In the genomic region with DNA sequence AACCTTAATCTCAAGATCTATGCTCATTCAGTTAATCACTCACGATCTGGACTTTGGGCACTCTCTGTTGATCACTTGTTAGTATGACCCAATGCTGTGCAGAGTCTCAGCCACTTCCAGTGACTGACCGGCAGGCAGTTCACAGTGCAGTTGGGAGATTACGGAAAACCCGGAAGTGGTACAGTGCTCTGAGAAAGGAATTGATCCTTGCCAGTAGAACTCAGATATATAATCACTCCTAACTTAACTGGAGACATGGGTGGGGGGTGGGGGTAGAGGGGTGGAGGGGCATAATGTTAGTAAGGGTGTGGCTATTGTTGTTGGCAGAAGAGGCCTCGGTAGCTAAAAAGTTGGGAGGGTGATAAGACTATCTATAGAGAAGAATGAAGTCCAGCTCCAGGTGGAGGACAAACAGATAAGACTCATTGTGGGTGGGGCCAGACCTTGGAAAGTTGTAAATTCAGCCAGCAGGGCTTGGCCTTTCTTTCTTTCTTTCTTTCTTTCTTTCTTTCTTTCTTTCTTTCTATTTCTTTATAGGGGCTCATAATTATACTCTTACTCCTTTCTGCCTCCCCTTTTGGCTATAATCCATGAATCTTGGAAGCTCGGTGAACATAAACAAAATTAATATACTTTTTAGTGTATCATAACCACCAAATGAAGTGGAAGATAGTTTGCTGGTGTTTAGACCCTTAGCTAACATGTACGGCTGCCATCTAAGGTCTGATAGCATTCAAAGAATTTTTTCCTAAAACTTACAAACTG, we compare ENCODE assay signal across 12 mouse cellular contexts. TPM values are rescaled to one million over a fixed set of nuclear protein-coding genes. Genes with fewer than 3 reads are reported as not detected.
DNase-seq lines count a peak whose midpoint lies in the region; ATAC-seq and TF ChIP-seq lines count a peak whose summit lies in the region.
"Had no signal": no experiment of that assay in that cellular context is flagged by ENCODE, and none has a peak within 500 bp of the region (broad histone marks: within the 10 kb centered on the region; RNA-seq: fewer than 3 reads in every experiment).

No protein-coding gene starts in this region.

- no peak for TF ChIP-seq CTCF in bone marrow, adult 2 months (IDR thresholded peaks at IDR 0.05; ENCODE audit: control insufficient read depth, insufficient read depth, low read length)
- TF ChIP-seq CTCF in lung, adult 2 months (IDR thresholded peaks at IDR 0.05; ENCODE audit: insufficient read depth, low read length), result no peak

- intact Hi-C loops in heart, postnatal 25 days (cut with DNase I), result loop anchor here (5.0 kb wide), 1 partner anchor 58 kb away; a partner anchor contains a TSS

- no peak overlapping the region for H3K4me3 ChIP-seq in heart, embryonic 13.5 days
- no peak overlapping the region for H3K4me3 ChIP-seq in bone marrow, adult 2 months (replicated peaks; ENCODE audit: control insufficient read depth, low read depth, low read length)
- no peak overlapping the region for H3K4me3 ChIP-seq in intestine, embryonic 15.5 days (replicated peaks)
- H3K4me3 ChIP-seq in macrophage (ENCODE audit: inconsistent target), result no peak overlapping the region
- H3K4me3 ChIP-seq in lung, adult 2 months (replicated peaks; ENCODE audit: extremely low read depth, low read depth, low read length), result no peak overlapping the region
- H3K4me3 ChIP-seq: hindbrain, embryonic 13.5 days had no signal

- DNase-seq in heart, postnatal 25 days (ENCODE audit: low spot score), result no peak
- no peak for DNase-seq in lung, adult 2 months
- no peak for DNase-seq in cerebellum, postnatal 36 days
- no peak for DNase-seq in frontal cortex, adult 2 months (ENCODE audit: extremely low spot score in 1 of 2, low spot score in 1 of 2)
- DNase-seq: adrenal gland, postnatal 36 days; gastrocnemius, postnatal 14 days; lung, embryonic 14.5 days had no signal

- TF ChIP-seq POLR2A in bone marrow, adult 2 months (IDR thresholded peaks at IDR 0.05; ENCODE audit: borderline replicate concordance, control insufficient read depth, low read depth, low read length), result no peak
- TF ChIP-seq POLR2A in lung, adult 2 months (IDR thresholded peaks at IDR 0.05; ENCODE audit: borderline replicate concordance, extremely low read depth, low read depth, low read length), result no peak

- no peaks in the 10 kb centered on the region for H3K27me3 ChIP-seq in heart, embryonic 13.5 days (replicated peaks)
- H3K27me3 ChIP-seq in intestine, embryonic 15.5 days (replicated peaks), result no peaks in the 10 kb centered on the region
- H3K27me3 ChIP-seq: hindbrain, embryonic 13.5 days had no signal

- H3K9ac ChIP-seq in heart, embryonic 13.5 days, result no peak overlapping the region
- H3K9ac ChIP-seq in intestine, embryonic 15.5 days, result no peak overlapping the region
- H3K9ac ChIP-seq: hindbrain, embryonic 13.5 days; lung, embryonic 14.5 days had no signal

- 54% methylated on average over 7 of the region's 7 CpGs for WGBS in heart, embryonic 13.5 days
- WGBS in bone marrow, adult 2 months, result 54% methylated on average over 7 of the region's 7 CpGs
- 59% methylated on average over 7 of the region's 7 CpGs for WGBS in intestine, embryonic 15.5 days
- WGBS in macrophage (ENCODE audit: missing documents), result 86% methylated on average over 7 of the region's 7 CpGs
- 53% methylated on average over 7 of the region's 7 CpGs for WGBS in lung, adult 2 months

- no peaks in the 10 kb centered on the region for H3K36me3 ChIP-seq in heart, embryonic 13.5 days
- no peaks in the 10 kb centered on the region for H3K36me3 ChIP-seq in intestine, embryonic 15.5 days
- H3K36me3 ChIP-seq in macrophage (ENCODE audit: inconsistent target), result no peaks in the 10 kb centered on the region
- H3K36me3 ChIP-seq: hindbrain, embryonic 13.5 days had no signal

- H3K4me2 ChIP-seq in heart, embryonic 13.5 days, result peak overlapping the region; percentile 13; the same call in 1 of the 2 replicates
- H3K4me2 ChIP-seq in intestine, embryonic 15.5 days (replicated peaks), result 0 out of 2 replicates have a peak overlapping the region, but pooled peaks have one; percentile 7
- H3K4me2 ChIP-seq: hindbrain, embryonic 13.5 days; lung, embryonic 14.5 days had no signal

- no peak overlapping the region for H3K27ac ChIP-seq in heart, embryonic 13.5 days (replicated peaks)
- H3K27ac ChIP-seq in bone marrow, adult 2 months (ENCODE audit: control insufficient read depth, insufficient read depth, low read depth, low read length, poor library complexity), result peak overlapping the region; percentile 65; the same call in 1 of the 2 replicates
- H3K27ac ChIP-seq in intestine, embryonic 15.5 days, result peak overlapping the region; percentile 63
- peak overlapping the region; percentile 62 for H3K27ac ChIP-seq in macrophage
- H3K27ac ChIP-seq: hindbrain, embryonic 13.5 days had no signal

- H3K4me1 ChIP-seq in heart, embryonic 13.5 days, result 0 out of 2 replicates have a peak, but pooled peaks cover 6% of the 10 kb centered on the region
- H3K4me1 ChIP-seq in bone marrow, adult 2 months (ENCODE audit: control insufficient read depth, insufficient read depth, low read length), result peaks cover 13% of the 10 kb centered on the region
- peaks cover 7% of the 10 kb centered on the region; the same call in 1 of the 2 replicates for H3K4me1 ChIP-seq in intestine, embryonic 15.5 days (replicated peaks)
- no peaks in the 10 kb centered on the region for H3K4me1 ChIP-seq in lung, adult 2 months (ENCODE audit: control insufficient read depth, insufficient read depth, low read length)
- H3K4me1 ChIP-seq: hindbrain, embryonic 13.5 days had no signal

- no peaks in the 10 kb centered on the region for H3K79me2 ChIP-seq in macrophage (ENCODE audit: inconsistent target)

- ATAC-seq in heart, embryonic 13.5 days (ENCODE audit: extremely low read depth, insufficient number of reproducible peaks, low FRiP score, low TSS enrichment), result no peak
- peak; percentile 85 for ATAC-seq in intestine, embryonic 15.5 days

- H3K9me3 ChIP-seq in heart, embryonic 13.5 days, result no peaks in the 10 kb centered on the region
- no peaks in the 10 kb centered on the region for H3K9me3 ChIP-seq in intestine, embryonic 15.5 days
- H3K9me3 ChIP-seq: hindbrain, embryonic 13.5 days had no signal

RNA-seq across cellular contexts. Expression of a gene that starts 55.9 kb away (rescaled TPM):
- polyA plus RNA-seq in heart, embryonic 13.5 days (2015; fragmentation: Nextera tagmentation; extraction: Ambion mirVana), result 6.9 and 7.1 TPM in 2 replicates
- total RNA-seq in heart, postnatal 25 days (2021), result 10 to 100 TPM; 14.4 to 15.1 TPM
- 17.5 and 18.7 TPM in 2 replicates for polyA plus RNA-seq in bone marrow, adult 2 months (2011; ENCODE audit: insufficient read depth, insufficient read length, low replicate concordance, missing spikeins)
- 10.7 and 11.5 TPM in 2 replicates for polyA plus RNA-seq in intestine, embryonic 15.5 days (2015; fragmentation: Nextera tagmentation; extraction: Ambion mirVana)
- 100 to 1,000 TPM in 3 of 26 experiments, 10 to 100 TPM in 23; 21.0 to 221 (median 44.9) TPM for total RNA-seq in macrophage (2018; cell fraction: chromatin; rRNA removed)
- total RNA-seq in macrophage (2018; cell fraction: cytosol; rRNA removed), result 10 to 100 TPM; 16.2 to 84.2 (median 24.2) TPM
- total RNA-seq in macrophage (2018; cell fraction: nucleus; rRNA removed), result 100 to 1,000 TPM in 5 of 26 experiments, 10 to 100 TPM in 21; 35.4 to 162 (median 50.0) TPM
- polyA plus RNA-seq in macrophage (2018), result 15.3 to 16.7 TPM (median 16.4 TPM) in 3 replicates
- polyA plus RNA-seq in lung, adult 2 months (2012; rRNA removed), result 28.7 and 42.2 TPM in 2 replicates
- 63.7 TPM in 2 replicates for polyA plus RNA-seq in frontal cortex, adult 2 months (2012; rRNA removed)
